Mouse (Mus musculus): ENCODE data around the gene Tbc1d17.

Gene Tbc1d17

DNA sequence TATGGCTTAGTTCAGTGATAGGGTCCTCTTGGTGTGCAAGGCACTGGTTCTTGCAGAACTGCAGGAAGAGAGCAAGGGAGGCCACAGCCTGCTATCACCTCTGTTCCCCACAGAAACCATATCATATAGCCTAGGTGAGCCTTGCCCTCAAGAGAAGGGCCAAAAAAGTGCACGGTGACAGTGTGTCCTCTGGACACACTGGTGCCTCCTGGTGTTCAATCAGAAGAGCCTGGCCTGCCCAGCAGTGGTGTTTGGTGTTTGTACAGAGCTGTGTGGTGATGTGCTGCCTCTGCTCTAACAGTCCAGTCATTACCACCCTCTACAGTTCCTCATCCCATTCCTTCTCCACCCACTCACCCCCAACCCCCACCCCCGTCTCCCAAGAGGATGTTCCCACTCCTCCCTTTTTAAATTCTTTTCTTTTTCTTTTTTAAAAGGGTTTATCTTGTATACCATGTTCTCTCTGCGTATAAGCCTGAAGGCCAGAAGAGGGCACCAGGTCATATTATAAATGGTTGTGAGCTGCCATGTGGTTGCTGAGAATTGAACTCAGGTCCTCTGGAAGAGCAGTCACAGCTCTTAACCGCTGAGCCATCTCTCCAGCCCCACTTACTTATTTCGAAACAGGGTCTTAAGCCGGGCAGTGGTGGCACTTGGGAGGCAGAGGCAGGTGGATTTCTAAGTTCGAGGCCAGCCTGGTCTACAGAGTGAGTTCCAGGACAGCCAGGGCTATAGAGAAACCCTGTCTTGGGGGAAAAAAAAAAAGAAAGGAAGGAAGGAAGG lies 27.0 kb downstream of the Tbc1d17 start:
- no peak for DNase-seq

GRCm38 (mm10) chr7:44820525-44820924 lies 28.4 kb downstream of the Tbc1d17 start:
- DNase-seq = no peak

DNA sequence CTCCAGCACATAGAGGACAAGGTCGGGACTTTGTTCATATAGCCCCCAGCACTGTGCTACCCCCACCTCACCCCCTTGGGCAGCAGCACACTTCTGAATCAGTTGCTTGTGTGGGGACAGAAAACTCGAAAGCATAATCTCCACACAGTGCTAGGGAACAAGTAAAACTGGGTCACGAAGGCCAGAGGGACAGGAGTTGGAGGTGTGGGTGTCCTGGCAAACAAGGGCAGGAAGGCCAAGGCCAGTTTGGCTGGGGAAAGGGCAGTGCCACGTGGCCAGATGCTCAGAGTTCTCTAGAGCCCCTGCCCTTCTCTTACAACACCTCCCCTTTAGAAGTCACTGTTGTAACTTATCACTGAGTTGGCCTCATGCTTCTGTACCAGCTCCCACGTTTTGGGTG lies 29.0 kb downstream of the Tbc1d17 start:
- no peak for DNase-seq

DNA sequence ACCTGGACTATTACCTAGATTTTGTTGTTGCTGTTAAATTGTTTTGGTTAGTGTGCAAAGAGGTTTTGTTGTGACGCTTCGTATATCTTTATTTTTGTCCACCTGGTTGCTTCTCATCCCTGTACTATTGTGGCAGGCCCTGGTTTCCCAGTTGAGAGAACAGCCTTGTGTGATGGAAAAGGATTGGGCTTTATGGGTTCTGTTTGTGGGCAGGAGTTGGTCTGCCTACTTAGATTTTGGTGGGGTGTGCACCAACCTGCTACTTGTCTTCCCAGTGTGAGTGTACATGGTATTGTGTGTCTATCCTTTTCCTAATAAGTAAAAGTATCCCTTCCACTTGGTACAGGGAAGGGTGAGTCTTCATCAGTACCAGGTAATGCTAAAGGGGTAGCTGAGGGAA lies 29.5 kb downstream of the Tbc1d17 start:
- DNase-seq = no peak

DNA sequence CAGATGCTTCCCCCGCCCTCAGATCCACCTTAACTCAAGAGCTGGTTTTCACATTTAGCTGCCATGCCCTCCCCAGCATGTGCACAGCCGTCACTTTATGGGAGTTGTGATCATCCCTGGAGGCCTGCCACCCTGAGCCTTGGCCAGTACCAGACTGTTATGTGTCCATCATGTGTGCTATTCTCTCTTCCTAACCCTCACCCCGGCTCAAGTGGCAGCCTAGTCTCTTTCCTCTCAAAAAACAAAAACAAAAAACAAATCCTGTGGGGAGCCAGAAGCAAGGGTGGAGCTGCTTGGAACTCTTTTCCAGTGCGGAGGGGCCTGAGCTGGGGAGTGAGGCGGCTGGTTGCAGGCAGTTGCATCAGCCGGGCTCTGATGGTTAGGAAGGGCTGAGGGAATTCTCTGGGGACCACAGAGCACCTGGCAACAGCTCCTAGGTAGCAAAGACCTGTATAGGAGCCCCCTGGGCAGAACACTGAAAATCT lies 30.1 kb downstream of the Tbc1d17 start:
- no peak for DNase-seq

GRCm38 (mm10) chr7:44818164-44818563 lies 30.7 kb downstream of the Tbc1d17 start:
- no peak for DNase-seq

DNA sequence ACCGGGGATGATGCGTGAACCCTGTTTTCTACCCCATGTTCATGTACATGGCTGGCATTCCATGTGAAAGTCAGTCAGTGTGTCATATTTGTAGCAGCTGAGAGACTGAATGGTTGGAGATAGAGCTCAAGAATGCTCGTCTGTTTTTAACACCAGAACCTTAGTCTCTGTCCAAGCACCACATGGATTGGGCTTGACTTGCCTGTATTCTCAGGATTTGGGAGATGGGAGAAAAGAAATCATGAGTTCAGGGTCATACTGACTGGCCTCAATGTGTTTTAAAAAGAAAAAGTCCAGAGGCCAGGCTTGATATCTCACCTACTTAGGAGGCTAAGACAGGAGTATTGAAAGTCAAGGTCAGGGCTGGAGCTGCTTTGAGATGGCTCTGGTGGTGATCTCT lies 31.4 kb downstream of the Tbc1d17 start:
- no peak for DNase-seq

- DNase-seq = peak; percentile 79
These were observed 32.3 kb downstream of the Tbc1d17 start, which contains the start of gene Atf5 for GRCm38 (mm10) chr7:44816470-44817021. Gene Atf5 (minus strand): TSS chr7:44816658.

DNA sequence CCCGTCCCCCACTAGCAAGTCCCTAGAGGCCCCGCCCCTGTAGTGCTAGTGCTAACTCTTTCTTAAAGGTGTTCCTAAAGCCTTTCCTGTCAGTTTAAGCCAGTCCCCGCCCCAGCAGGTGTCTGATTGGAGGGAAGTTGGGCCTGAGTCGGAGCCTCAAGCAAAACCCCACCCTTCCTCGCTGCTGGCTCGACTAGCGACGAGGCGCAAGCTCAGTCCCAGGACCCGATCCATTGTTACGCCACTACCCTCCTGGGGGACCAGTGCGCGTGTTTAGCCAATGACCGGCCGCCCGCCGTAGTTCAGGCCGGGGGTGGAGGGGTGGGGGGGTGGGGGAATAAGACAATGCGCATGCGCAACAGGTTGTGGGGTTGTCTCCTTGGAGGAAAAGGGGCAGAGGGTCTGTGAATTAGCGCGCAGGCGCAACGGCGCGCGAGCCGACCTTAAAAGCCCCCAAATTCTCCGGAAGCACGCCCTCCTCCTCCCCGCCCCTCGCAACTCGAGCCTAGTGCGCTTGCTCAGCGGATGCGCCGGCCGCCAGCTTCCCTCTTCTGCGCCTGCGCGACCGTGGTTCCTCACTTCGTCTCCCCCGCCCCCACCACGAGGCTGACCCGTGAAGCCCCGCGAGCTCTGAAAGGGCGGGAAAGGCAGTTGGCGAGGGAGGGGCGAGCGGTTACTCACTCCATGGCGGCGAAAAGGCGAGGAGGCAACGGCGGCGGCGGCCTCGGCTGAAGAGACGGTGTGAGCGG lies 33.0 kb downstream of the Tbc1d17 start, which contains the start of the genes Nup62 and Il4i1:
Gene Nup62 (plus strand): TSS at position 368 of the 749 bp plus-strand sequence.
Gene Il4i1 (plus strand): TSS at position 667 of the 749 bp plus-strand sequence.
- DNase-seq = peak; percentile 100

GRCm38 (mm10) chr7:44814952-44815553 lies 33.8 kb downstream of the Tbc1d17 start:
- DNase-seq = peak; percentile 14

DNA sequence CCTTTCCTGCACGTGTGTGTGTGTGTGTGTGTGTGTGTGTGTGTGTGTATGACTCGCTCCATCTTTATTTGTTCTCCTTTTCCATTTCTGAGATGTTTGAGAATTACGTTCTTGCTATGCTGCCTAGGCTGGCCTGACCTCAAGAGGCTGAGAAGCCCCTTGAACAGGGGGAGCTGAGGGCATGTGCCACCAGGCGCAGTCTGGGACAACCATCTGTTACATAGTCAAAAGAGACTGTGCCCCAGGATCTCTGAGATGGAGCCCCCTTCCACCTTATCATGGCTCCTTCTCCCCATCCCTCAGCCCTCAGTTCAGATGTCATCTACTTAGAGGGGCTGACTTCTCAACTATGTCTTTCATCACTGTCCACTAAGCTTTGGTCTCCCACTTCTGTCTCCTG lies 34.5 kb downstream of the Tbc1d17 start:
- no peak for DNase-seq

- no peak for DNase-seq
These were observed 34.9 kb downstream of the Tbc1d17 start for GRCm38 (mm10) chr7:44813985-44814384.

DNA sequence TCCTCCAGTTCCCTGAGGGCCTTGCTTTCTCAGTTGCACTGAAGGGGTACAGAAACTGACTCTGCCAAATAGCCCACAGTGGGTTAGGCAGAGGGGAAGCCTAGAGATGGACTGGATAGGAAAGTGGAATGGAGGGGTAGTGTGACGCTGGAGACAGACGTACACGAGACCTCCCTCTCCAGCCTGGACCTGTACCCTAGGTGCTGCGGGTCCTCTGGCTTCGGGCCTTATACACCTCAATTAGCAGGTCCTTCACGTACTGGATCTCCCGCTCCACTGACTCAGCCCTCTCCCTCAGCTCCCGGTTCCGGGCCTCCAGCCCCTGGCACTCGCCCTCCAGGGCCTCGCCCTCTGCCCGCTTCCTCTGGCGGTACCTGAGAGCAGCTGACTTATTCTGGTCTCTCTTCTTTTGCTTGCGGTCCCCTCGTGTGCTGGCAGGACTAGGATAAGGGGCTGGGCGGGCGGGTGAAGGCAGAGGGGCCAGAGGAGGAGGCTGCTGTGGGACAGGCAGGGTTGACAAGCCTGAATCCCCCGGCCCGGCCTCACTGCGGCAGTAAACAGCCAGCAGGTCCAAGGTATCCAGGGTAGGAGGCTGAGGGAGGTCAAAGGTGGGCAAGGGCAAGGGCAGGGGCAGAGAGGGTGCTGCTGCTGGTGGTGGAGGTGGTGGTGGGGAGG lies 36.1 kb downstream of the Tbc1d17 start:
- DNase-seq = no peak

DNA sequence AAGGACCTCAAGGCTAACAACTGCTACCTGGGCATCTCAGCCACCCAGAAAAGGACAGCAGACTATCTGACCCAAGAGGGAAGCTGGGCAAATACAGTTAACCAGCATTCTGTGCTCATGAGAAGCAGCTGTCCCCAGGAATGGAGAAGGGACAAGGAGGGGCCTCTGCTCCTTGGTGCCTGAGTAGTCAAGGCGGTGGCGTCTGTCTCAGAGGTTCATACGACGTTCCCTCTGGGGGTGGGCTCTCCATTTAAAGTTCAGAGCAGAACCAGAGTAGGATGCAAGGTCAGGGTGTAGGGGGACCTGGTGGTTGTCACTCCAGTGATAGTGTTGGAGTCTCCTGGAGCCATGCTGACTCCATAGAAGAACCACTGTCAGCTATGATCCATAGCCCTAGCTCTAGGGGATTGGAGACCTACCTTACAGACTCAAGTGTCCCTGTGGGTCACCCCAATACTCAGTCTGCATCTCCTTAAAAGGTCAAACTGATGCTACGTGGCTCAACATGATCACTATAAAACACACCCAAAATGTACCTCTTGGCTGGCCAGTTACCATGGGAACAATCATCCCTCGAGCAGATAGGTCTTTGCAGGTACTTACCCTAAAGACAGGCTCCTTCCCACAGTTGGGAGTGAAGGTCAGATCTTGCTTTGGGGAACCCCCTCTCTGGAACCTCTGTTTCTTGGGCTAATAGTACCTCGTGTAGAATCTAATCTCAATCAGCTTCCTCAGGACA lies 37.9 kb downstream of the Tbc1d17 start:
- DNase-seq = no peak

GRCm38 (mm10) chr7:44810365-44810764 lies 38.5 kb downstream of the Tbc1d17 start:
- no peak for DNase-seq

GRCm38 (mm10) chr7:44809466-44809865 lies 39.4 kb downstream of the Tbc1d17 start:
- no peak for DNase-seq

DNA sequence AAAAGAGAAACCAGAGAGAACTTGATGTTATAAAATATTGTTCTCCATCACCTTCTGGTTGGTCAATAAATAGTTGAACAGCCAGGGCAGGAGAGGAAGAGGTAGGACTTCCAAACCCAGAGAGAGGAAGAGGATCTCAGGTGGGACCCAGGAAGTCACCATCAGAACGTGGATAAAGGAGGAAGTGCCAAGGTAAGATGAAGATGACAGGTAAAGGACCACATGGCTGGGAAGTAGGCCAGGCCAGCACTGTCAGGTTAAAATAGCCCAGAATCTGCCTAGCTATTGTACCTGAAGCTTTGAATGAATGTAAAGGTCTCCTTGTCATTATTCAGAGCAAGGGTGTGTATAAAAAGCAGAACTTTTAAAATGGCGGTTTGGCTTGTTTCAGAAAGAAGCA lies 40.0 kb downstream of the Tbc1d17 start:
- no peak for DNase-seq

GRCm38 (mm10) chr7:44792781-44793180 lies 56.1 kb downstream of the Tbc1d17 start:
- no peak for DNase-seq

GRCm38 (mm10) chr7:44790066-44790465 lies 58.8 kb downstream of the Tbc1d17 start:
- no peak for DNase-seq

DNA sequence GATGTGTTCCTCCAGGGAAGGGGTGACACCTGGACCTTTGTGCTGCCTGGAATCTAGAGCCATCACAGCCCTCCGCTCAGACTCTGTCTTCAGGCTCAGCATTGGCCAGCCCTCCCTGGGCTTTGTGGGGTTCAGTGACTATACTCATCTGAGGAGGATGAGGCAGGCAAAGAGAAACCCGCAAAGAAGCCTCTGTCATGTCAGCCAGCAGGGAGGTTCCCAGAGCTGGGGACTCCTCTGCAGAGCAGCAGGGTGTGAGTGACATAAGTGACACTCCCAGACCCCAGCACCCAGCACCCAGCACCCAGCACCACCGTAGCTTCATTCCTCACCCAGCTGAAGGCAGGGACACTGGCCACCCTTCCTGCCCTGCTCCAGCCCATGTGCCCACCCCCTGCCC lies 59.3 kb downstream of the Tbc1d17 start:
- no peak for DNase-seq
